Mouse (Mus musculus): ENCODE measurements around the gene Kcnab2. TPM values are rescaled to one million over a fixed set of nuclear protein-coding genes. Genes with fewer than 3 reads are reported as not detected.

The Kcnab2 gene
- polyA plus RNA-seq, 1 experiment from 2014 or later: 5.3 TPM

- Histone ChIP-seq H3K27me3 (ENCODE audit: control insufficient read depth, insufficient read depth, low read length) (no peaks in the 10 kb centered on the region), H3K36me3 (ENCODE audit: control insufficient read depth, insufficient read depth, low read length) (no peaks in the 10 kb centered on the region), H3K4me3 (ENCODE audit: low read length) (no peak overlapping the region), H3K4me1 (ENCODE audit: control insufficient read depth, insufficient read depth, low read length) (no peaks in the 10 kb centered on the region), H3K9me3 (ENCODE audit: control insufficient read depth, low read length) (no peaks in the 10 kb centered on the region), H3K4me2 (replicated peaks; ENCODE audit: low read depth, low read length) (no peak overlapping the region), H3K27ac (ENCODE audit: low read depth, low read length) (no peak overlapping the region), H3K9ac (ENCODE audit: low read depth, low read length) (no peak overlapping the region)
- ATAC-seq (ENCODE audit: low FRiP score, low TSS enrichment): no peak
- WGBS: 81% methylated on average over 10 of the region's 10 CpGs
Measured at GRCm38 (mm10) chr4:152446178-152446577, 31.5 kb downstream of the Kcnab2 start.

GRCm38 (mm10) chr4:152441536-152441935, 36.1 kb downstream of the Kcnab2 start:
- H3K4me1 ChIP-seq (ENCODE audit: control insufficient read depth, insufficient read depth, low read length): no peaks in the 10 kb centered on the region
- ATAC-seq (ENCODE audit: low FRiP score, low TSS enrichment): no peak
- 40% methylated on average over 9 of the region's 9 CpGs for WGBS
- no peak overlapping the region for H3K27ac ChIP-seq (ENCODE audit: low read depth, low read length)
- no peak overlapping the region for H3K9ac ChIP-seq (ENCODE audit: low read depth, low read length)
- no peaks in the 10 kb centered on the region for H3K36me3 ChIP-seq (ENCODE audit: control insufficient read depth, insufficient read depth, low read length)
- no peak overlapping the region for H3K4me3 ChIP-seq (ENCODE audit: low read length)
- no peaks in the 10 kb centered on the region for H3K9me3 ChIP-seq (ENCODE audit: control insufficient read depth, low read length)
- H3K4me2 ChIP-seq (replicated peaks; ENCODE audit: low read depth, low read length): no peak overlapping the region
- H3K27me3 ChIP-seq (ENCODE audit: control insufficient read depth, insufficient read depth, low read length): no peaks in the 10 kb centered on the region

DNA sequence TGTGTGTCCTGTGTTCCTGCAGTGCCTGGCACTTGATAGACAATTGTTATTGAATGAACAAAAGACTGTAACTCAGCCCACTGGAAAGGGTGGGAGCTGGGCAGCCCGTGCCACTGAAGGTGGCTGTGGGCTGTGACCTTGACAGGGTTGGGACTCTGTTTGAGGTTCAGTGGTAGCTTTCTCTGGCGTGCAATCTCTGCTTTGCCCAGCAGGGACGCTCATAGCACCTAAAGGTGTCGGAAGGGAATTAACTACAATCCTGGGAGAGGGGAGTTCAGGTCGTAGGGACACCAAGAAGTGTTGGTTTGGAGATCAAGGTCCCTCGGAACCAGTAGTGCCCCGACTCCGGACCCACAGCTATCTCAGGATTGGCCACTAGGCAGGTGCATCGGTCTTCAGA, 36.8 kb downstream of the Kcnab2 start:
- Histone ChIP-seq H3K9me3 (ENCODE audit: control insufficient read depth, low read length) (no peaks in the 10 kb centered on the region), H3K4me1 (ENCODE audit: control insufficient read depth, insufficient read depth, low read length) (no peaks in the 10 kb centered on the region), H3K27ac (ENCODE audit: low read depth, low read length) (no peak overlapping the region), H3K4me3 (ENCODE audit: low read length) (no peak overlapping the region), H3K36me3 (ENCODE audit: control insufficient read depth, insufficient read depth, low read length) (no peaks in the 10 kb centered on the region), H3K9ac (ENCODE audit: low read depth, low read length) (no peak overlapping the region), H3K27me3 (ENCODE audit: control insufficient read depth, insufficient read depth, low read length) (no peaks in the 10 kb centered on the region), H3K4me2 (replicated peaks; ENCODE audit: low read depth, low read length) (no peak overlapping the region)
- ATAC-seq (ENCODE audit: low FRiP score, low TSS enrichment): no peak
- 69% methylated on average over 9 of the region's 9 CpGs for WGBS

DNA sequence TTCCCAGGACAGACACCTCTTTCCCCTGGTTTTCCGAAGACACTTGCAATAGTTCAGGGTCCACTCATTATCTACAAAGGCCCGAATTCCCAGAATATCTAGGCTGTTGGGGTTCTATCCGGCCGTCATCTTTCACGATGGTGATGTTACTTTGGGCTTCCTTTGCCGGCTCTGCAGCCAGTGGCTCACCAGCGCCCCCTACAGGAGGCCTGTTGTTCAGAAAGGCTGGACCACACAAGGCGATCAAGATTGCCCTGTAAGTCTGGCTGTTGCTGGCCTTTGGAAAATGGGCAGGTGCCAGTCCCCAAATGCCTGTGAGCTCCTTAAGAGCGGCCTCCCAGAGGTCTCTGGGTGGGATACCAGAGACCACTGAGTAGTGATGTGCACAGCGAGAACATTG, 42.4 kb downstream of the Kcnab2 start:
- ATAC-seq (ENCODE audit: low FRiP score, low TSS enrichment): peak; percentile 78
- Histone ChIP-seq H3K4me1 (ENCODE audit: control insufficient read depth, insufficient read depth, low read length) (no peaks in the 10 kb centered on the region), H3K27me3 (ENCODE audit: control insufficient read depth, insufficient read depth, low read length) (no peaks in the 10 kb centered on the region), H3K9ac (ENCODE audit: low read depth, low read length) (no peak overlapping the region), H3K36me3 (ENCODE audit: control insufficient read depth, insufficient read depth, low read length) (no peaks in the 10 kb centered on the region), H3K4me3 (ENCODE audit: low read length) (no peak overlapping the region), H3K27ac (ENCODE audit: low read depth, low read length) (no peak overlapping the region), H3K4me2 (replicated peaks; ENCODE audit: low read depth, low read length) (peak overlapping the region; percentile 33), H3K9me3 (ENCODE audit: control insufficient read depth, low read length) (no peaks in the 10 kb centered on the region)
- 13% methylated on average over 10 of the region's 10 CpGs for WGBS

DNA sequence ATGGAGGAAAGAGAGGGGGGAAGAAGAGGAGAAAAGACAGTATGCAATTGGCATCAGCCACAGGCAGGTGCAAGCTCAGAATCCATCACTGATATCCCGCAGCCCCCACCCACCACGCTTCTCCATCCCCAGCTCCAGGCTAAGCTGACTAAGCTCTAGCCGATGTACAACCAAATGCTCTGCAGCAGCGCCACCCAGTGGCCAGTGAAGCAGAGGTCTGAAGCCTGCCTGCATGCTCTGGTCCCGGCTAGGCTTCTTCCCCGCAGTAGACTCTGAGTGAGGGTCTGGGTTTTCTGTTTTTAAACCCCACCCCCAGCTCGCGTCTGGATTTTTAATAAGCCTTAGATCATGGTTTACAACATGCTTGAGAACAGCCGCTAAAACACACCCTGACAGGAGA, 42.8 kb downstream of the Kcnab2 start:
- no peak overlapping the region for H3K27ac ChIP-seq (ENCODE audit: low read depth, low read length)
- no peak overlapping the region for H3K4me3 ChIP-seq (ENCODE audit: low read length)
- H3K9me3 ChIP-seq (ENCODE audit: control insufficient read depth, low read length): no peaks in the 10 kb centered on the region
- ATAC-seq (ENCODE audit: low FRiP score, low TSS enrichment): peak; percentile 86
- H3K4me2 ChIP-seq (replicated peaks; ENCODE audit: low read depth, low read length): peak overlapping the region; percentile 33
- no peak overlapping the region for H3K9ac ChIP-seq (ENCODE audit: low read depth, low read length)
- H3K4me1 ChIP-seq (ENCODE audit: control insufficient read depth, insufficient read depth, low read length): no peaks in the 10 kb centered on the region
- H3K27me3 ChIP-seq (ENCODE audit: control insufficient read depth, insufficient read depth, low read length): no peaks in the 10 kb centered on the region
- WGBS: 1% methylated on average over 9 of the region's 9 CpGs
- H3K36me3 ChIP-seq (ENCODE audit: control insufficient read depth, insufficient read depth, low read length): no peaks in the 10 kb centered on the region

DNA sequence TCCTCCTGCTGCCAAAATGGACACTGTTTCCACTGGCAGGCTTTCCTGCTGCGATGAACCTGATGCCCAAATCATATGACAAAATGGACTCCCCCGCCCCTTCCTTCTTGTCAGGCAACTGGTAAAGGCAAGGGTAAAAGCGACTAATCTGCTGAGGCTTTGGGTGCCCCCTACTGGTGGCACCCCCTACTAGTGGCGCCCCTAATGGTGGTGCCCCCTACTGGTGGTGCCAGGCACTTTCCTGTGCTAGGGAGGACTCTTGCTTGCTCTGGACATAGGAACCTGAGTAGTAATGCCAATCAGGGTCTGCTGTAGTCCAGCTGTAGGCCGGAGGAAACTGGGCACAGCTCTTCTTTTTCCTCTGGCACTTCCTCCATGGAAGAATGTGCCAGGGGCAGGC, 45.4 kb downstream of the Kcnab2 start:
- H3K36me3 ChIP-seq (ENCODE audit: control insufficient read depth, insufficient read depth, low read length): no peaks in the 10 kb centered on the region
- H3K4me1 ChIP-seq (ENCODE audit: control insufficient read depth, insufficient read depth, low read length): no peaks in the 10 kb centered on the region
- H3K27me3 ChIP-seq (ENCODE audit: control insufficient read depth, insufficient read depth, low read length): no peaks in the 10 kb centered on the region
- no peak overlapping the region for H3K27ac ChIP-seq (ENCODE audit: low read depth, low read length)
- H3K9ac ChIP-seq (ENCODE audit: low read depth, low read length): no peak overlapping the region
- 57% methylated on average over 5 of the region's 5 CpGs for WGBS
- H3K4me2 ChIP-seq (replicated peaks; ENCODE audit: low read depth, low read length): no peak overlapping the region
- no peak for ATAC-seq (ENCODE audit: low FRiP score, low TSS enrichment)
- no peak overlapping the region for H3K4me3 ChIP-seq (ENCODE audit: low read length)
- no peaks in the 10 kb centered on the region for H3K9me3 ChIP-seq (ENCODE audit: control insufficient read depth, low read length)

- 69% methylated on average over 8 of the region's 8 CpGs for WGBS
- Histone ChIP-seq H3K27me3 (ENCODE audit: control insufficient read depth, insufficient read depth, low read length) (no peaks in the 10 kb centered on the region), H3K9ac (ENCODE audit: low read depth, low read length) (no peak overlapping the region), H3K4me2 (replicated peaks; ENCODE audit: low read depth, low read length) (no peak overlapping the region), H3K36me3 (ENCODE audit: control insufficient read depth, insufficient read depth, low read length) (no peaks in the 10 kb centered on the region), H3K27ac (ENCODE audit: low read depth, low read length) (no peak overlapping the region), H3K9me3 (ENCODE audit: control insufficient read depth, low read length) (no peaks in the 10 kb centered on the region), H3K4me1 (ENCODE audit: control insufficient read depth, insufficient read depth, low read length) (no peaks in the 10 kb centered on the region), H3K4me3 (ENCODE audit: low read length) (no peak overlapping the region)
- ATAC-seq (ENCODE audit: low FRiP score, low TSS enrichment): no peak
Measured at GRCm38 (mm10) chr4:152428259-152428658, 49.4 kb downstream of the Kcnab2 start.

GRCm38 (mm10) chr4:152424922-152425321, 52.7 kb downstream of the Kcnab2 start:
- ATAC-seq (ENCODE audit: low FRiP score, low TSS enrichment): no peak
- Histone ChIP-seq H3K36me3 (ENCODE audit: control insufficient read depth, insufficient read depth, low read length) (no peaks in the 10 kb centered on the region), H3K4me1 (ENCODE audit: control insufficient read depth, insufficient read depth, low read length) (no peaks in the 10 kb centered on the region), H3K4me3 (ENCODE audit: low read length) (no peak overlapping the region), H3K9me3 (ENCODE audit: control insufficient read depth, low read length) (no peaks in the 10 kb centered on the region), H3K9ac (ENCODE audit: low read depth, low read length) (no peak overlapping the region), H3K27me3 (ENCODE audit: control insufficient read depth, insufficient read depth, low read length) (no peaks in the 10 kb centered on the region), H3K27ac (ENCODE audit: low read depth, low read length) (no peak overlapping the region), H3K4me2 (replicated peaks; ENCODE audit: low read depth, low read length) (no peak overlapping the region)
- 78% methylated on average over 5 of the region's 5 CpGs for WGBS

DNA sequence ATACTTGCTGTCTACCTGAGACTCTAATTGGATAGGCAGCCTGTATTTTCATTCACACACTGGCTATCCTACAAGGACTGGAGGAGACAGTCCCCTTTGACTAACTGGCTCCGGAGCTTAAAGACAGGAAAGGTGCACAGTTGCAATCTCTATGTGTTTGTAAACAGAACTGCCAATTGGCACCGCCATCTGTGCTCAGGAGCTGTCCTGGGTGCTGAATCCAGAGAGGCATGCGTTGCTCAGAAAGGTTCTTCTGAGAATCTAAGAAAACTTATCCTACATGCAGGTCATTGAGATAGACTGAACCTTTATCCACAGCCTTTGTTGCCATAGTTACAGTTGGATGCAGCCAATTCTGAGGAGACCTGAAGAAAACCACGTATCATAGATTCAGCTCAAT, 53.3 kb downstream of the Kcnab2 start:
- no peaks in the 10 kb centered on the region for H3K27me3 ChIP-seq (ENCODE audit: control insufficient read depth, insufficient read depth, low read length)
- 31% methylated on average over 4 of the region's 4 CpGs for WGBS
- no peak overlapping the region for H3K9ac ChIP-seq (ENCODE audit: low read depth, low read length)
- no peaks in the 10 kb centered on the region for H3K4me1 ChIP-seq (ENCODE audit: control insufficient read depth, insufficient read depth, low read length)
- ATAC-seq (ENCODE audit: low FRiP score, low TSS enrichment): no peak
- H3K4me2 ChIP-seq (replicated peaks; ENCODE audit: low read depth, low read length): no peak overlapping the region
- no peak overlapping the region for H3K4me3 ChIP-seq (ENCODE audit: low read length)
- H3K36me3 ChIP-seq (ENCODE audit: control insufficient read depth, insufficient read depth, low read length): no peaks in the 10 kb centered on the region
- H3K9me3 ChIP-seq (ENCODE audit: control insufficient read depth, low read length): no peaks in the 10 kb centered on the region
- no peak overlapping the region for H3K27ac ChIP-seq (ENCODE audit: low read depth, low read length)

DNA sequence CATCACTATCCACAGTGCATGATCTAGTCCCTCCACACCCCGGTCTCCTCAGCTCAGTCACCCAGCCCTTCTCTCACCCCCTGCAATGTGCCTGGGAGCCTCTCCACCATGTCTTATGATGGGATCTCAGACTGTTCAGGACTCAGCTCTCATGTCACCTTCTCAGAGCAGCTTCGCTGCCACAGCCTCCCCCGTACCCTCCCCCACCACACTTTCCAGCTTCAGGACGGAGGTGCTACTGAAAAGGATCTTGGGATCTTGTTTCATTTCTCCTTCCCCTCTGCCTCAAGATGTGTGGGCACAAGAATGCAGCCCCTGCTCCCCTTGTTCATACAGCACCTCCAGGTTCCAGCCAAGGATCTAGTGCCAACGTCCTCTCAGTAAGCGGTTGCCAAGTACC, 54.1 kb downstream of the Kcnab2 start:
- no peak for ATAC-seq (ENCODE audit: low FRiP score, low TSS enrichment)
- no peak overlapping the region for H3K9ac ChIP-seq (ENCODE audit: low read depth, low read length)
- H3K4me2 ChIP-seq (replicated peaks; ENCODE audit: low read depth, low read length): no peak overlapping the region
- no peaks in the 10 kb centered on the region for H3K27me3 ChIP-seq (ENCODE audit: control insufficient read depth, insufficient read depth, low read length)
- no peak overlapping the region for H3K27ac ChIP-seq (ENCODE audit: low read depth, low read length)
- H3K9me3 ChIP-seq (ENCODE audit: control insufficient read depth, low read length): no peaks in the 10 kb centered on the region
- 77% methylated on average over 6 of the region's 6 CpGs for WGBS
- no peaks in the 10 kb centered on the region for H3K36me3 ChIP-seq (ENCODE audit: control insufficient read depth, insufficient read depth, low read length)
- H3K4me3 ChIP-seq (ENCODE audit: low read length): no peak overlapping the region
- 0 out of 2 replicates have a peak, but pooled peaks cover 4% of the 10 kb centered on the region for H3K4me1 ChIP-seq (ENCODE audit: control insufficient read depth, insufficient read depth, low read length)

Measured in kidney, embryonic 14.5 days (tissue).